Mouse (Mus musculus): ENCODE data around the gene Hira. TPM values are rescaled to one million over a fixed set of nuclear protein-coding genes. Genes with fewer than 3 reads are reported as not detected.

The Hira gene
- polyA plus RNA-seq, 1 experiment = 15.0 TPM

GRCm38 (mm10) chr16:18878091-18878720 is 1.4 kb downstream of the Hira start:
- Histone ChIP-seq H3K4me3 (ENCODE audit: insufficient read depth, low read depth, low read length) (peak overlapping the region; percentile 83), H3K27ac (replicated peaks; ENCODE audit: low read depth, low read length) (no peak overlapping the region), H3K4me1 (ENCODE audit: control insufficient read depth, insufficient read depth, insufficient read length, low read length) (no peaks in the 10 kb centered on the region)

- H3K27ac ChIP-seq (replicated peaks; ENCODE audit: low read depth, low read length) = no peak overlapping the region
- H3K4me3 ChIP-seq (ENCODE audit: insufficient read depth, low read depth, low read length) = no peak overlapping the region
- peaks cover 4% of the 10 kb centered on the region; the same call in 1 of the 2 replicates for H3K4me1 ChIP-seq (ENCODE audit: control insufficient read depth, insufficient read depth, insufficient read length, low read length)
These were observed 7.2 kb downstream of the Hira start for GRCm38 (mm10) chr16:18884044-18884443.

- H3K4me1 ChIP-seq (ENCODE audit: control insufficient read depth, insufficient read depth, insufficient read length, low read length) = no peaks in the 10 kb centered on the region
- no peak overlapping the region for H3K27ac ChIP-seq (replicated peaks; ENCODE audit: low read depth, low read length)
- no peak overlapping the region for H3K4me3 ChIP-seq (ENCODE audit: insufficient read depth, low read depth, low read length)
These were observed 17.1 kb downstream of the Hira start for GRCm38 (mm10) chr16:18893840-18894372.

- no peaks in the 10 kb centered on the region for H3K4me1 ChIP-seq (ENCODE audit: control insufficient read depth, insufficient read depth, insufficient read length, low read length)
- H3K4me3 ChIP-seq (ENCODE audit: insufficient read depth, low read depth, low read length) = no peak overlapping the region
- no peak overlapping the region for H3K27ac ChIP-seq (replicated peaks; ENCODE audit: low read depth, low read length)
These were observed 18.4 kb downstream of the Hira start for GRCm38 (mm10) chr16:18895249-18895648.

- no peak overlapping the region for H3K27ac ChIP-seq (replicated peaks; ENCODE audit: low read depth, low read length)
- no peaks in the 10 kb centered on the region for H3K4me1 ChIP-seq (ENCODE audit: control insufficient read depth, insufficient read depth, insufficient read length, low read length)
- H3K4me3 ChIP-seq (ENCODE audit: insufficient read depth, low read depth, low read length) = no peak overlapping the region
These were observed 19.6 kb downstream of the Hira start for GRCm38 (mm10) chr16:18896429-18896828.

GRCm38 (mm10) chr16:18905648-18906047 is 28.8 kb downstream of the Hira start:
- Histone ChIP-seq H3K27ac (replicated peaks; ENCODE audit: low read depth, low read length) (no peak overlapping the region), H3K4me3 (ENCODE audit: insufficient read depth, low read depth, low read length) (no peak overlapping the region), H3K4me1 (ENCODE audit: control insufficient read depth, insufficient read depth, insufficient read length, low read length) (no peaks in the 10 kb centered on the region)

GRCm38 (mm10) chr16:18916064-18916463 is 39.2 kb downstream of the Hira start:
- Histone ChIP-seq H3K4me1 (ENCODE audit: control insufficient read depth, insufficient read depth, insufficient read length, low read length) (no peaks in the 10 kb centered on the region), H3K27ac (replicated peaks; ENCODE audit: low read depth, low read length) (no peak overlapping the region), H3K4me3 (ENCODE audit: insufficient read depth, low read depth, low read length) (no peak overlapping the region)

- H3K4me3 ChIP-seq (ENCODE audit: insufficient read depth, low read depth, low read length) = no peak overlapping the region
- H3K27ac ChIP-seq (replicated peaks; ENCODE audit: low read depth, low read length) = peak overlapping the region; percentile 82
- H3K4me1 ChIP-seq (ENCODE audit: control insufficient read depth, insufficient read depth, insufficient read length, low read length) = 0 out of 2 replicates have a peak, but pooled peaks cover 3% of the 10 kb centered on the region
These were observed 44.9 kb downstream of the Hira start for GRCm38 (mm10) chr16:18921771-18922170.

GRCm38 (mm10) chr16:18927963-18928362 is 51.1 kb downstream of the Hira start:
- Histone ChIP-seq H3K4me1 (ENCODE audit: control insufficient read depth, insufficient read depth, insufficient read length, low read length) (no peaks in the 10 kb centered on the region), H3K4me3 (ENCODE audit: insufficient read depth, low read depth, low read length) (no peak overlapping the region), H3K27ac (replicated peaks; ENCODE audit: low read depth, low read length) (no peak overlapping the region)

- Histone ChIP-seq H3K4me3 (ENCODE audit: insufficient read depth, low read depth, low read length) (no peak overlapping the region), H3K27ac (replicated peaks; ENCODE audit: low read depth, low read length) (no peak overlapping the region), H3K4me1 (ENCODE audit: control insufficient read depth, insufficient read depth, insufficient read length, low read length) (no peaks in the 10 kb centered on the region)
These were observed 61.7 kb downstream of the Hira start for GRCm38 (mm10) chr16:18938321-18939082.

GRCm38 (mm10) chr16:18943906-18944305 is 67.1 kb downstream of the Hira start:
- Histone ChIP-seq H3K27ac (replicated peaks; ENCODE audit: low read depth, low read length) (no peak overlapping the region), H3K4me3 (ENCODE audit: insufficient read depth, low read depth, low read length) (no peak overlapping the region), H3K4me1 (ENCODE audit: control insufficient read depth, insufficient read depth, insufficient read length, low read length) (no peaks in the 10 kb centered on the region)

- Histone ChIP-seq H3K27ac (replicated peaks; ENCODE audit: low read depth, low read length) (no peak overlapping the region), H3K4me1 (ENCODE audit: control insufficient read depth, insufficient read depth, insufficient read length, low read length) (no peaks in the 10 kb centered on the region), H3K4me3 (ENCODE audit: insufficient read depth, low read depth, low read length) (no peak overlapping the region)
These were observed 72.1 kb downstream of the Hira start for GRCm38 (mm10) chr16:18948941-18949340.

- H3K4me3 ChIP-seq (ENCODE audit: insufficient read depth, low read depth, low read length) = no peak overlapping the region
- no peak overlapping the region for H3K27ac ChIP-seq (replicated peaks; ENCODE audit: low read depth, low read length)
- H3K4me1 ChIP-seq (ENCODE audit: control insufficient read depth, insufficient read depth, insufficient read length, low read length) = no peaks in the 10 kb centered on the region
These were observed 73.5 kb downstream of the Hira start for GRCm38 (mm10) chr16:18950351-18950750.

- no peaks in the 10 kb centered on the region for H3K4me1 ChIP-seq (ENCODE audit: control insufficient read depth, insufficient read depth, insufficient read length, low read length)
- no peak overlapping the region for H3K4me3 ChIP-seq (ENCODE audit: insufficient read depth, low read depth, low read length)
- no peak overlapping the region for H3K27ac ChIP-seq (replicated peaks; ENCODE audit: low read depth, low read length)
These were observed 76.0 kb downstream of the Hira start for GRCm38 (mm10) chr16:18952813-18953212.

- H3K27ac ChIP-seq (replicated peaks; ENCODE audit: low read depth, low read length) = no peak overlapping the region
- no peaks in the 10 kb centered on the region for H3K4me1 ChIP-seq (ENCODE audit: control insufficient read depth, insufficient read depth, insufficient read length, low read length)
These were observed 78.2 kb downstream of the Hira start for GRCm38 (mm10) chr16:18955070-18955469.

GRCm38 (mm10) chr16:18963486-18963885 is 86.6 kb downstream of the Hira start:
- no peak overlapping the region for H3K4me3 ChIP-seq (ENCODE audit: insufficient read depth, low read depth, low read length)
- H3K4me1 ChIP-seq (ENCODE audit: control insufficient read depth, insufficient read depth, insufficient read length, low read length) = no peaks in the 10 kb centered on the region
- H3K27ac ChIP-seq (replicated peaks; ENCODE audit: low read depth, low read length) = no peak overlapping the region

More at GRCm38 (mm10) chr16:18955070-18955469, 78.2 kb downstream of the Hira start:
- no peak overlapping the region for H3K4me3 ChIP-seq (ENCODE audit: insufficient read depth, low read depth, low read length)
